Comparison of ENCODE assay signal across 27 mouse cellular contexts in the genomic region with DNA sequence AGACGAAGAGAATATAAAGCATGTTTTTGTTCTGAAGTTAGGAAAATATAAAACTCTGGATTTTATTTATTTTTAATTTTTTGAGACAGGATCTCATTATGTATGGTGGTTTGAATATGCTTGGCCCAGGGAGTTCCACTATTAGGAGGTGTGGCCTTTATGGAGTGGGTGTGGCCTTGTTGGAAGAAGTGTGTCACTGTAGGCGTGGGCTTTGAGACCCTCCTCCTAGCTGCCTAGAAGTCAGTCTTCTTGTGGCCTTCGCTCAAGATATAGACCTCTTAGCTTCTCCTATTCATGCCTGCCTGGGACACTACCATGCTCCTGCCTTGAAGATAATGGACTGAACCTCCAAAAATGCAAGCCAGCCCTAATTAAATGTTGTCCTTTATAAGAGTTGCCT. TPM values are rescaled to one million over a fixed set of nuclear protein-coding genes. Genes with fewer than 3 reads are reported as not detected.
DNase-seq lines count a peak whose midpoint lies in the region; ATAC-seq and TF ChIP-seq lines count a peak whose summit lies in the region.
"Had no signal": no experiment of that assay in that cellular context is flagged by ENCODE, and none has a peak within 500 bp of the region (broad histone marks: within the 10 kb centered on the region; RNA-seq: fewer than 3 reads in every experiment).

No protein-coding gene starts in this region.

- H3K79me2 ChIP-seq in MEL (ENCODE audit: control insufficient read depth, insufficient read depth, low read length, poor library complexity), result no peaks in the 10 kb centered on the region

- WGBS in forebrain, postnatal 0 days, result 88% methylated on average over 3 of the region's 3 CpGs

- peak; percentile 61 for DNase-seq in heart, adult 11 months
- DNase-seq in heart, adult 18-20 months, result no peak
- DNase-seq in MEL (ENCODE audit: low read depth, low spot score) (peak; percentile 24), ZHBTc4 (ENCODE audit: low read depth, low spot score) (peak; percentile 68)
- no peak for DNase-seq in yolk sac, embryonic 10.5 days (ENCODE audit: low spot score)
- no peak for DNase-seq in forebrain, postnatal 0 days
- DNase-seq in c-Kit-positive CD71-positive TER-119-positive erythroid progenitor cells, embryonic 14.5 days (ENCODE audit: low spot score), result no peak
- DNase-seq: adrenal gland, adult 2 months; adrenal gland, postnatal 14 days; adrenal gland, postnatal 36 days; cerebellum, adult 11 months; cerebellum, adult 18-20 months; cerebellum, adult 8-10 months; cerebellum, adult 9-11 months; cerebellum, postnatal 14 days; cerebellum, postnatal 36 days; embryo, embryonic 11 days had no signal

- no peak for TF ChIP-seq CTCF in MEL (IDR thresholded peaks at IDR 0.05 in 2 of 3, conservative IDR thresholded peaks at IDR 0.05 in 1 of 3; ENCODE audit: control insufficient read depth in 1 of 3, insufficient read depth in 1 of 3, low read depth in 2 of 3, low read length in 3 of 3, poor library complexity in 1 of 3, severe bottlenecking in 1 of 3)
- no peak for TF ChIP-seq CTCF in forebrain, postnatal 0 days (IDR thresholded peaks at IDR 0.05; ENCODE audit: low read depth)

- H3K9me3 ChIP-seq in MEL (replicated peaks; ENCODE audit: insufficient read depth, low read length), result no peaks in the 10 kb centered on the region
- H3K9me3 ChIP-seq in forebrain, postnatal 0 days (ENCODE audit: low read length), result no peaks in the 10 kb centered on the region
- H3K9me3 ChIP-seq: embryonic facial prominence, embryonic 13.5 days; embryonic facial prominence, embryonic 15.5 days; forebrain, embryonic 12.5 days; G1E had no signal

- H3K27me3 ChIP-seq in MEL (ENCODE audit: control insufficient read depth in 1 of 2, insufficient read depth in 2 of 2, low read length in 2 of 2), result no peaks in the 10 kb centered on the region
- H3K27me3 ChIP-seq in forebrain, postnatal 0 days (ENCODE audit: insufficient read depth, low read length), result no peaks in the 10 kb centered on the region
- H3K27me3 ChIP-seq: embryonic facial prominence, embryonic 13.5 days; embryonic facial prominence, embryonic 15.5 days; forebrain, embryonic 12.5 days had no signal

- peaks cover 0 to 3% of the 10 kb centered on the region in 2 experiments; a peak in 2 of 4 replicates for H3K36me3 ChIP-seq in MEL (ENCODE audit: control insufficient read depth in 1 of 2, insufficient read depth in 2 of 2, low read length in 2 of 2)
- H3K36me3 ChIP-seq in forebrain, postnatal 0 days (ENCODE audit: insufficient read depth), result no peaks in the 10 kb centered on the region
- H3K36me3 ChIP-seq: embryonic facial prominence, embryonic 13.5 days; embryonic facial prominence, embryonic 15.5 days; forebrain, embryonic 10.5 days; forebrain, embryonic 12.5 days had no signal

- H3K4me2 ChIP-seq in forebrain, postnatal 0 days (ENCODE audit: low read depth), result no peak overlapping the region
- H3K4me2 ChIP-seq: embryonic facial prominence, embryonic 13.5 days; embryonic facial prominence, embryonic 15.5 days; forebrain, embryonic 12.5 days had no signal

- no peak for ATAC-seq in forebrain, postnatal 0 days
- ATAC-seq: forebrain, embryonic 14.5 days; forebrain, embryonic 16.5 days had no signal

- no peak overlapping the region for H3K9ac ChIP-seq in MEL (ENCODE audit: control insufficient read depth, low read depth, low read length, poor library complexity, severe bottlenecking)
- no peak overlapping the region for H3K9ac ChIP-seq in forebrain, postnatal 0 days
- H3K9ac ChIP-seq: embryonic facial prominence, embryonic 13.5 days; embryonic facial prominence, embryonic 15.5 days; forebrain, embryonic 12.5 days had no signal

- TF ChIP-seq RAD21 in MEL (IDR thresholded peaks at IDR 0.05; ENCODE audit: low read depth, low read length), result no peak

- no peak for TF ChIP-seq POLR2A in MEL (IDR thresholded peaks at IDR 0.05; ENCODE audit: control insufficient read depth in 1 of 2, insufficient read depth in 1 of 2, low read depth in 1 of 2, low read length in 2 of 2, poor library complexity in 1 of 2)

- no peak overlapping the region for H3K27ac ChIP-seq in MEL (ENCODE audit: control insufficient read depth, low read depth, low read length)
- no peak overlapping the region for H3K27ac ChIP-seq in forebrain, postnatal 0 days (ENCODE audit: low read depth, low read length)
- H3K27ac ChIP-seq: embryonic facial prominence, embryonic 13.5 days; embryonic facial prominence, embryonic 15.5 days; forebrain, embryonic 10.5 days; forebrain, embryonic 12.5 days had no signal

- no peak for TF ChIP-seq EP300 in MEL (IDR thresholded peaks at IDR 0.05; ENCODE audit: low read depth in 1 of 2, low read length in 2 of 2)

- H3K4me1 ChIP-seq in MEL (ENCODE audit: control insufficient read depth in 1 of 2, insufficient read depth in 2 of 2, low read length in 2 of 2), result peaks cover 0 to 5% of the 10 kb centered on the region in 2 experiments; a peak in 1 of 4 replicates
- no peaks in the 10 kb centered on the region for H3K4me1 ChIP-seq in forebrain, postnatal 0 days (ENCODE audit: insufficient read depth)

- H3K4me3 ChIP-seq in MEL (ENCODE audit: control insufficient read depth in 1 of 2, insufficient read depth in 1 of 2, low read depth in 2 of 2, low read length in 2 of 2), result no peak overlapping the region
- H3K4me3 ChIP-seq in forebrain, postnatal 0 days (ENCODE audit: low read depth, low read length), result no peak overlapping the region
- H3K4me3 ChIP-seq: embryonic facial prominence, embryonic 13.5 days; embryonic facial prominence, embryonic 15.5 days; erythroblast, embryonic 14.5 days; forebrain, embryonic 10.5 days; forebrain, embryonic 12.5 days had no signal

TF ChIP-seq in MEL, 35 proteins besides CTCF, POLR2A, EP300 and RAD21:
- TF ChIP-seq KAT2A (conservative IDR thresholded peaks at IDR 0.05; ENCODE audit: low read depth, low read length), result no peak
- TF ChIP-seq MAZ (IDR thresholded peaks at IDR 0.05; ENCODE audit: low read depth, low read length), result no peak
- TF ChIP-seq USF2 (IDR thresholded peaks at IDR 0.05; ENCODE audit: borderline replicate concordance in 1 of 2, insufficient read depth in 1 of 2, low read depth in 1 of 2, low read length in 2 of 2), result no peak

RNA-seq across cellular contexts. Expression of a gene that starts 2.9 kb away (rescaled TPM):
- 10 to 100 TPM in 1 of 2 experiments, 1 to 10 TPM in 1; 8.7 to 12.9 TPM for total RNA-seq in heart, adult 18-20 months (2021)
- 5.4 and 9.7 TPM in 2 replicates for total RNA-seq in MEL (2012; rRNA removed)
- 10 to 100 TPM in 1 of 2 experiments, not detected in 1; 19.3 TPM for polyA plus RNA-seq in MEL (2012; ENCODE audit: insufficient read depth in 1 of 2, insufficient read length in 2 of 2, low read depth in 1 of 2, low replicate concordance in 2 of 2, missing spikeins in 1 of 2)
- total RNA-seq in forebrain, postnatal 0 days (2014; rRNA removed), result 6.9 and 7.1 TPM in 2 replicates
- 6.9 and 7.8 TPM in 2 replicates for polyA plus RNA-seq in forebrain, postnatal 0 days (2015; fragmentation: Nextera tagmentation; extraction: Ambion mirVana)

RNA-seq across cellular contexts. Expression of a gene that starts 15.5 kb away (rescaled TPM):
- 1 to 10 TPM; 1.8 to 2.1 TPM for total RNA-seq in heart, adult 18-20 months (2021)
- 9.8 and 13.4 TPM in 2 replicates for total RNA-seq in MEL (2012; rRNA removed)
- polyA plus RNA-seq in MEL (2012; ENCODE audit: insufficient read depth in 1 of 2, insufficient read length in 2 of 2, low read depth in 1 of 2, low replicate concordance in 2 of 2, missing spikeins in 1 of 2), result 1 to 10 TPM in 1 of 2 experiments, not detected in 1; 7.1 TPM
- total RNA-seq in forebrain, postnatal 0 days (2014; rRNA removed), result 6.9 and 10.1 TPM in 2 replicates
- polyA plus RNA-seq in forebrain, postnatal 0 days (2015; fragmentation: Nextera tagmentation; extraction: Ambion mirVana), result 6.8 and 7.5 TPM in 2 replicates

RNA-seq across cellular contexts. Expression of a gene that starts 33.0 kb away (rescaled TPM):
- under 1 TPM in 1 of 2 experiments, not detected in 1; 0.22 TPM for total RNA-seq in heart, adult 18-20 months (2021)
- total RNA-seq in MEL (2012; rRNA removed), result not detected in 2 replicates
- not detected for polyA plus RNA-seq in MEL (2012; ENCODE audit: insufficient read depth in 1 of 2, insufficient read length in 2 of 2, low read depth in 1 of 2, low replicate concordance in 2 of 2, missing spikeins in 1 of 2)
- total RNA-seq in forebrain, postnatal 0 days (2014; rRNA removed), result 0.31 and 0.62 TPM in 2 replicates
- polyA plus RNA-seq in forebrain, postnatal 0 days (2015; fragmentation: Nextera tagmentation; extraction: Ambion mirVana), result 0.38 and 0.48 TPM in 2 replicates
- total RNA-seq: common myeloid progenitor, adult 5-6 weeks had no signal
- polyA plus RNA-seq: embryonic facial prominence, embryonic 11.5 days; embryonic facial prominence, embryonic 13.5 days; embryonic facial prominence, embryonic 15.5 days; erythroblast, embryonic 14.5 days; forebrain, embryonic 10.5 days; forebrain, embryonic 12.5 days; forebrain, embryonic 14.5 days; G1E had no signal

RNA-seq across cellular contexts. Expression of a gene that starts 42.8 kb away (rescaled TPM):
- 1 to 10 TPM; 6.0 to 6.5 TPM for total RNA-seq in heart, adult 18-20 months (2021)
- total RNA-seq in MEL (2012; rRNA removed), result 3.2 and 4.7 TPM in 2 replicates
- 1 to 10 TPM in 1 of 2 experiments, not detected in 1; 2.9 TPM for polyA plus RNA-seq in MEL (2012; ENCODE audit: insufficient read depth in 1 of 2, insufficient read length in 2 of 2, low read depth in 1 of 2, low replicate concordance in 2 of 2, missing spikeins in 1 of 2)
- 19.3 and 19.7 TPM in 2 replicates for total RNA-seq in forebrain, postnatal 0 days (2014; rRNA removed)
- polyA plus RNA-seq in forebrain, postnatal 0 days (2015; fragmentation: Nextera tagmentation; extraction: Ambion mirVana), result 9.0 and 12.3 TPM in 2 replicates

RNA-seq across cellular contexts. Expression of a gene that starts 58.7 kb away (rescaled TPM):
- total RNA-seq in heart, adult 18-20 months (2021), result 1 to 10 TPM; 6.1 to 7.8 TPM
- not detected in 2 replicates for total RNA-seq in MEL (2012; rRNA removed)
- polyA plus RNA-seq in MEL (2012; ENCODE audit: insufficient read depth in 1 of 2, insufficient read length in 2 of 2, low read depth in 1 of 2, low replicate concordance in 2 of 2, missing spikeins in 1 of 2), result under 1 TPM in 1 of 2 experiments, not detected in 1; 0.25 TPM
- 9.1 and 9.3 TPM in 2 replicates for total RNA-seq in forebrain, postnatal 0 days (2014; rRNA removed)
- 4.4 and 5.2 TPM in 2 replicates for polyA plus RNA-seq in forebrain, postnatal 0 days (2015; fragmentation: Nextera tagmentation; extraction: Ambion mirVana)

Comparison
In these comparisons a context has a peak if more than half of its experiments do, and no peak if none do; other contexts are left out.
1. DNase-seq: peak in heart, adult 11 months (single experiment), MEL (single experiment) and ZHBTc4 (single experiment); none in heart, adult 18-20 months (0 of 2), yolk sac, embryonic 10.5 days (single experiment), forebrain, postnatal 0 days (single experiment) and c-Kit-positive CD71-positive TER-119-positive erythroid progenitor cells, embryonic 14.5 days (single experiment).